Mouse (Mus musculus): Measurements from ENCODE around the gene Lrig1.

DNA sequence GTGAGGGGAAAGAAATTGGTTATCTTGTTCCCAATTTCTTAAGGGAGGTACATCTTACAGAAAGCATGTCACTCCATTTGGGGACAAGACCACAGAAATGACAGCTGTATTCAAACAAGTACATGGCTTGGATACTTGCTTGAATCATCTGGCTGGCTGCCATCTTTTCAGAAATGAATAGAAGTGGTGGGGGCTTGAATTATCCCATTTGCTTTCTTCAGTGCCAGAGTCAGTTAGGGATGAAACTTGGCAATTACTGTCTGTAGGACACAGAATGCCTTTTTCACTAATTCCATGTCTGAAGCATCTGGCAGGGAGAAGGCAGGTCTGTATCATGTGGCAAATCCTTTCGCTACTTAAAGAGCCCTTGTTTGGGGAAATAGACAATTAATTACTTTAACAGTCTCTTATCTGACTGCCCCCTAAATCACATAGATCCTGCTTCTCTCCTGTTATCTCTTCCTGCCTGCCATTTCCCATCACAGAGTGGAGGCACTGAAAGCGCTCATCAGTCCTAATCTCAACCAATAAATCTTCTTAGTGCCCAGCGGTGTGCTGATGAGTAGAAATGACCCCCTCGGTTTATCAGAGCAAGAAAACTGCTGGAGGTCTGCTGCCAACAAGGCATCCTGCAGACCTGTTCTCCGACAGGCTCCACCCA is 44.0 kb downstream of the Lrig1 start:
- TF ChIP-seq CTCF (conservative IDR thresholded peaks at IDR 0.05; ENCODE audit: low read length) = no peak
- no peak for TF ChIP-seq NANOG (IDR thresholded peaks at IDR 0.05; ENCODE audit: borderline replicate concordance, low read length)
